Mouse (Mus musculus): ENCODE data around the gene Thegl. TPM values are rescaled to one million over a fixed set of nuclear protein-coding genes. Genes with fewer than 3 reads are reported as not detected.
"Not testable (repeated sequence)": the region's sequence is repeated elsewhere in the genome, so short reads cannot be mapped to it uniquely, and the experiment has no call there.

The Thegl gene
- total and polyA plus RNA-seq, 3 experiments = not detected

- Histone ChIP-seq H3K4me1 (ENCODE audit: control insufficient read depth in 1 of 2, insufficient read depth in 2 of 2, low read length in 2 of 2) (peaks cover 3 to 6% of the 10 kb centered on the region in 2 experiments; a peak in 2 of 4 replicates), H3K36me3 (ENCODE audit: control insufficient read depth in 1 of 2, insufficient read depth in 2 of 2, low read length in 2 of 2) (no peaks in the 10 kb centered on the region), H3K27me3 (ENCODE audit: control insufficient read depth in 1 of 2, insufficient read depth in 2 of 2, low read length in 2 of 2) (no peaks in the 10 kb centered on the region; a peak in 1 of 4 replicates), H3K27ac (ENCODE audit: control insufficient read depth, low read depth, low read length) (no peak overlapping the region), H3K79me2 (ENCODE audit: control insufficient read depth, insufficient read depth, low read length, poor library complexity) (no peaks in the 10 kb centered on the region), H3K4me3 (ENCODE audit: control insufficient read depth in 1 of 2, insufficient read depth in 1 of 2, low read depth in 2 of 2, low read length in 2 of 2) (no peak overlapping the region), H3K9ac (ENCODE audit: control insufficient read depth, low read depth, low read length, poor library complexity, severe bottlenecking) (no peak overlapping the region), H3K9me3 (replicated peaks; ENCODE audit: insufficient read depth, low read length) (no peaks in the 10 kb centered on the region)
- DNase-seq (ENCODE audit: low read depth, low spot score) = peak; percentile 75
- TF ChIP-seq HCFC1 (IDR thresholded peaks at IDR 0.05; ENCODE audit: low read depth, low read length) (no peak), ZC3H11A (IDR thresholded peaks at IDR 0.05; ENCODE audit: low read depth, low read length) (peak; percentile 74), USF1 (IDR thresholded peaks at IDR 0.05; ENCODE audit: low read depth, low read length) (no peak), RAD21 (IDR thresholded peaks at IDR 0.05; ENCODE audit: low read depth, low read length) (peak; percentile 86), SMC3 (IDR thresholded peaks at IDR 0.05; ENCODE audit: low read depth, low read length) (peak; percentile 87), CHD1 (IDR thresholded peaks at IDR 0.05; ENCODE audit: low read depth, low read length) (no peak), CTCF (IDR thresholded peaks at IDR 0.05 in 2 of 3, conservative IDR thresholded peaks at IDR 0.05 in 1 of 3; ENCODE audit: control insufficient read depth in 1 of 3, insufficient read depth in 1 of 3, low read depth in 2 of 3, low read length in 3 of 3, poor library complexity in 1 of 3, severe bottlenecking in 1 of 3) (peak; percentile 46 to 90 (median 85))
These were observed 13.9 kb downstream of the Thegl start for GRCm38 (mm10) chr5:77029735-77030134.

GRCm38 (mm10) chr5:77035101-77035500 lies 19.3 kb downstream of the Thegl start:
- H3K9me3 ChIP-seq (replicated peaks; ENCODE audit: insufficient read depth, low read length); H3K79me2 ChIP-seq (ENCODE audit: control insufficient read depth, insufficient read depth, low read length, poor library complexity); H3K27me3 ChIP-seq (ENCODE audit: control insufficient read depth in 1 of 2, insufficient read depth in 2 of 2, low read length in 2 of 2); H3K27ac ChIP-seq (ENCODE audit: control insufficient read depth, low read depth, low read length); H3K4me3 ChIP-seq (ENCODE audit: control insufficient read depth in 1 of 2, insufficient read depth in 1 of 2, low read depth in 2 of 2, low read length in 2 of 2); H3K9ac ChIP-seq (ENCODE audit: control insufficient read depth, low read depth, low read length, poor library complexity, severe bottlenecking); H3K4me1 ChIP-seq (ENCODE audit: control insufficient read depth in 1 of 2, insufficient read depth in 2 of 2, low read length in 2 of 2); H3K36me3 ChIP-seq (ENCODE audit: control insufficient read depth in 1 of 2, insufficient read depth in 2 of 2, low read length in 2 of 2); DNase-seq (ENCODE audit: low read depth, low spot score): not testable (repeated sequence)

DNA sequence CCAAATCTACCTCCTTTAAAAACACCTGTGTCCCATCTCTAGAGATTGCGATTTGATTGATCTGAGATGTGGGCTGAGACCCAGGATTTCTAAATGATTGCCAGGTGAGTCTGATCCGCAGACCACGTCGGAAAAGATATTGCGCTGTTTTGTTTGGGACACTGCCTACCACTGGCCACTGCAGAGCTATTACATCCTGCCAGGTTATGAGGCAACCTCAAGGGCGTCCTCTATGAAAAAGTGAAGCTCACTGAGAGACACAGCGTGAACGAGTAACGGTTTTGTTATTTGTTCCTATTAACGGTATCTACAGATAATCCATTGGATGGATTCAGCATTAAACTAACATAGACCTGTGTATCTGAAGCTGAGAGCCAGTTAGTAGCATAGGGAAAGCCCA lies 22.6 kb downstream of the Thegl start:
- peaks cover 0 to 7% of the 10 kb centered on the region in 2 experiments; a peak in 2 of 4 replicates for H3K36me3 ChIP-seq (ENCODE audit: control insufficient read depth in 1 of 2, insufficient read depth in 2 of 2, low read length in 2 of 2)
- H3K27ac ChIP-seq (ENCODE audit: control insufficient read depth, low read depth, low read length) = no peak overlapping the region
- no peak for DNase-seq (ENCODE audit: low read depth, low spot score)
- H3K27me3 ChIP-seq (ENCODE audit: control insufficient read depth in 1 of 2, insufficient read depth in 2 of 2, low read length in 2 of 2) = no peaks in the 10 kb centered on the region; a peak in 2 of 4 replicates
- no peaks in the 10 kb centered on the region for H3K79me2 ChIP-seq (ENCODE audit: control insufficient read depth, insufficient read depth, low read length, poor library complexity)
- peaks cover 5 to 10% of the 10 kb centered on the region in 2 experiments for H3K4me1 ChIP-seq (ENCODE audit: control insufficient read depth in 1 of 2, insufficient read depth in 2 of 2, low read length in 2 of 2)
- no peak overlapping the region for H3K4me3 ChIP-seq (ENCODE audit: control insufficient read depth in 1 of 2, insufficient read depth in 1 of 2, low read depth in 2 of 2, low read length in 2 of 2)
- H3K9me3 ChIP-seq (replicated peaks; ENCODE audit: insufficient read depth, low read length) = no peaks in the 10 kb centered on the region
- no peak overlapping the region for H3K9ac ChIP-seq (ENCODE audit: control insufficient read depth, low read depth, low read length, poor library complexity, severe bottlenecking)
- TF ChIP-seq JUND (IDR thresholded peaks at IDR 0.05; ENCODE audit: low read depth, low read length) (no peak), USF1 (IDR thresholded peaks at IDR 0.05; ENCODE audit: low read depth, low read length) (no peak), UBTF (IDR thresholded peaks at IDR 0.05; ENCODE audit: borderline replicate concordance, insufficient read depth, low read depth, low read length) (no peak), HCFC1 (IDR thresholded peaks at IDR 0.05; ENCODE audit: low read depth, low read length) (no peak), GABPA (IDR thresholded peaks at IDR 0.05; ENCODE audit: low read depth, low read length) (no peak), RAD21 (IDR thresholded peaks at IDR 0.05; ENCODE audit: low read depth, low read length) (no peak), USF2 (IDR thresholded peaks at IDR 0.05; ENCODE audit: borderline replicate concordance in 1 of 2, insufficient read depth in 1 of 2, low read depth in 1 of 2, low read length in 2 of 2) (no peak), MXI1 (IDR thresholded peaks at IDR 0.05; ENCODE audit: low read depth, low read length) (no peak), ETS1 (IDR thresholded peaks at IDR 0.05; ENCODE audit: low read depth, low read length) (no peak), ZKSCAN1 (IDR thresholded peaks at IDR 0.05; ENCODE audit: low read depth, low read length) (no peak), GATA1 (IDR thresholded peaks at IDR 0.05; ENCODE audit: low read depth, low read length) (no peak)

Data from MEL (cell line).